Mouse (Mus musculus) embryo, embryonic 10 days (tissue): ENCODE data around the gene Dkk1.

ENCODE experiments used
- DNase-seq: peaks from one replicate; pipeline ENCODE4 v3.0.0-alpha.2; 2015; ENCODE audit warnings: low spot score

Dkk1 gene

GRCm38 (mm10) chr19:30549044-30549853, at the start of gene Dkk1:
Gene Dkk1, minus strand, starts transcription at chr19:30549665.
- DNase-seq: peak; percentile 87

DNA sequence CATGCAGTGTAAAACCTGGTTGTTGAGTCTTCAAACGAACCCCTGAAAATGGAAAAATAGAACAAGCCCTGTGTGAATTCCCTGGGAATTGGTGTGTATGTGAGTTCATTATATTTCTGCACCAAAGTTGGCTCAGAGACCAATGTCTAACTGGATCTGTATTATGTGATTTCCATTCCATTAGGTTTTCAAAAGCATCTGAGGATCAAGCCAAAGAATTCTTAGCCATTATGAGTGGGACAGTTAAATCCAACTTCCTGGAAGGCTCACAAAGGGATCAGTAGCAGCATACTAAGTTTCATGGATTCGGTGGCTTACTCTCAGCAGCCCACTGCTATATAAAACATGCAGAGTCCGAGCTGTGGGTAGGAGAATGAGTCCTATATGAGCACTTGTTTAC, 36.9 kb upstream of the Dkk1 start:
- DNase-seq: no peak

DNA sequence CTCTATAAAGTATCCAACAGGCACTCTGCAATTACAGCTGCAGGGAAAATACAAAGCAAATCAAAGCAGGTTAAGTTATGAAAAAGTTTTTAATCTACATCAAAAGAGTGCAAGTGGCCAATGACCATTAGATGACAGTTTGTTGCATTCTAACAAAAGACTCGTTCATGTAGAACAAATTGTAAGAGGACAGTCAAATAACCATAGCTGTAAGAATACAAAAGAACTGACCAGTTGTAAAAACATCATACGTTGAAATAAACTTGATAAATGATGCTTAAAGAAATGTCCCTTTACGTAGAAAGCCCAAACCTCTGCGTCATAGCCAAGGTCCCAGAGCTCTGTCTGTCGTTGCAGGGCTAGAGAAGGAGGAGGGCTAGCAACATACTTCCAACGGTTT, 15.1 kb upstream of the Dkk1 start:
- no peak for DNase-seq

DNA sequence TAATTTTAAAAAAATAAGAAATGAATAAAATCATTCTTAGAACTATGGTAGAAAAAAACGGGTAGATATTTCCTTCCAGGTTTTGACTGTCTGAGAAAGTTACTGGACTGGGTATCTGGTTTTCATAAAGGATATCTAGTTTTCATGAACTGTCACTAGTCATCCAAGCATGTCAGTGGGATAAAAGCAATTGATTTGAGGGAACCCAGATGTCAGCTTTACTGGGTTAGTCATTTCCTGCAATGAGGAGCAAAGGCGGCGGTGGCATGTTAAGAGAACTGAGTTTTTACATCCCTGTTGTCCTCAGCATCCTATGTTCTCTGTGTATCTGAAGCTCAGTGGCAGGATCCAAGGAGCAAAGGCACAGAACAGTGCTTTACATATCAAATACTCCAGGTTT, 14.4 kb upstream of the Dkk1 start:
- DNase-seq: no peak

GRCm38 (mm10) chr19:30558024-30558423, 8.6 kb upstream of the Dkk1 start:
- no peak for DNase-seq

- peak; percentile 84 for DNase-seq
Measured at GRCm38 (mm10) chr19:30554467-30554881, 5.0 kb upstream of the Dkk1 start.

- DNase-seq: peak; percentile 63
Measured at GRCm38 (mm10) chr19:30553740-30554139, 4.3 kb upstream of the Dkk1 start.

DNA sequence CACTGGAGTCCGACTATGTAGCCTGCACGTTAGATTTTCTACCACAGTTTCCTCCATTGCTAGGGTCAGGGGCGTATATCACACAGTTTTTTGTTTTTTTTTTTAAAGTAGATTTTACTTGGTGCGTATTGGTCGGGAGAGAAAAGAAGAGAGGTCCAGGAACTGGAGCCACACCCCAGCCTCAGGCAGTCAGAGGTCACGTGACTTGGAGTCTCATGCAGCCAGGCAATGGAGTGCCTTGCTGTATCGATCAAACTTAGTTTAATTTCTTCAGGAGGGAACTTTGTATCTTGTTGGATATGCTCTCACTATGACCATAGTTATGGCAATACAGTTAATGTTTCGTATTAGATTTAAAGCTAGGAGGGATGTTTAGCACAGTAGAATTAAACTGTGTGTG, 2.8 kb upstream of the Dkk1 start:
- DNase-seq: no peak

- DNase-seq: peak; percentile 32
Measured at GRCm38 (mm10) chr19:30549854-30550647, 586 bp upstream of the Dkk1 start.

- DNase-seq: peak; percentile 54
Measured at GRCm38 (mm10) chr19:30548411-30549043, 938 bp downstream of the Dkk1 start.

DNA sequence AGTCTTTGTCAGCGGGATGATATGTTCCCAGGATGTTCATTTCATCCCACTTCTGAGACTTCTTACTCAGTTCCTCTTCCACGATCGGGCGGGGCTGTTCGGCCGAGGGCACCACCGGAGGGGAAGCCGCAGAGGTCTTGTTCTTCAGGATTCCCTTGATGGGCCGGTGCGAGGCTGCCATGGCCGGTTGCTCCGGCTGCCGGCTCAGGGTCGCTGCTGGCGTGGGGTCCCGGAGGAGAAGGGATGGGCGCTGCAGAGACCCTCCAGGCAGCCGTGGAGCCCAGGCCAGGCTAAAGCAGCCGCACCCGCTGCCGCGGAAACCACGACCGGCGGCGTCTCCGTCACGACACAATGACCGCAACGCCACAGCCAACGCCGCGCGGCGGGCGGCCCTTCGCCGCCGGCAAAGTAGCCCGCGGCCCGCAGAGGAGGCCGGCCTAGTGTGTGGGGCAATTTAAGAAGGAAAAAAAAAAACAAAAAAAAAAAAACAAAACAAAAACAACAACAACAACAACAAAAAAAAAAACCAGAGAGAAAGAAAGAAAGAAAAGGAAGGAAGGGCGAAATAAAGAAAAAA, 10.0 kb downstream of the Dkk1 start:
- peak; percentile 48 for DNase-seq

GRCm38 (mm10) chr19:30516771-30517170, 32.7 kb downstream of the Dkk1 start:
- no peak for DNase-seq

DNA sequence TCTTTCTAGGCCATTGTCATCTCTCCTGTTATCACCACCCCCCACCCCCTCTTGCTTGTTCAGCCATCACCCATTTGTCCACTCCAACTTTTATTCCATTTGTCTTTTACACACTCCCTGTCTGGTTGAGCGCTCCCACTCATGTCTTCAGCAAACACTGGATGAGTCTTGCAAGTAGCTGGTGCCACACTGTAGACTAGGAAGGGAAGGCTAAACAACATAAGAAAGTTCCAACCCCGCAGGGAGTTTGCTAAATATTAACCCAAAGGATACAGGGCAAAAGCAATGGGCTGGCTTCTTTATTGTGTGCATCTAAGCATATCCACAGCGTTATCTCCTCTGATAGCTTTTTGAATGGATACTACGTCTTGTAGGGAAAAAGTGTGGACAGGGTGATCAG, 39.0 kb downstream of the Dkk1 start:
- no peak for DNase-seq

- DNase-seq: no peak
Measured at GRCm38 (mm10) chr19:30505497-30505896, 44.0 kb downstream of the Dkk1 start.
